Mouse (Mus musculus) embryonic facial prominence, embryonic 15.5 days (tissue): ENCODE measurements around the gene Olfr825. TPM values are rescaled to one million over a fixed set of nuclear protein-coding genes. Genes with fewer than 3 reads are reported as not detected.

Source experiments
- polyA plus RNA-seq: library from polyadenylated mRNA; unstranded; fragments of >200 nt; fragmentation: Nextera tagmentation; extraction: Ambion mirVana; gene quantifications from 2 replicates; pipeline ENCODE4 v1.2.1, GENCODE M21; 2015

Olfr825 gene
- polyA plus RNA-seq, 1 experiment from 2014 or later = 0.27 TPM

Other genes with a start within 250 kb of the Olfr825 start
- gene Olfr818, start 217.7 kb downstream of the Olfr825 start, polyA plus RNA-seq = not detected in 2 replicates
- gene Olfr819, start 199.5 kb downstream of the Olfr825 start, polyA plus RNA-seq = 0.04 TPM in 1 of 2 replicates, not detected in the other
- gene Olfr247, start 190.6 kb downstream of the Olfr825 start, polyA plus RNA-seq = 0.11 TPM in 1 of 2 replicates, not detected in the other
- gene Gm10310, start 181.7 kb downstream of the Olfr825 start, polyA plus RNA-seq = 0.09 TPM in 1 of 2 replicates, not detected in the other
- gene Olfr820, start 154.1 kb downstream of the Olfr825 start, polyA plus RNA-seq = 0.04 and 0.11 TPM in 2 replicates
- not detected in 2 replicates for gene Olfr821, start 136.4 kb downstream of the Olfr825 start, polyA plus RNA-seq
- gene Olfr822, start 95.6 kb downstream of the Olfr825 start, polyA plus RNA-seq = 0.23 TPM in 1 of 2 replicates, not detected in the other
- gene Olfr823, start 51.4 kb downstream of the Olfr825 start, polyA plus RNA-seq = not detected in 2 replicates
- not detected in 2 replicates for gene Olfr824, start 36.8 kb downstream of the Olfr825 start, polyA plus RNA-seq
- not detected in 2 replicates for gene Olfr826, start 17.4 kb upstream of the Olfr825 start, polyA plus RNA-seq
- 0.05 TPM in 1 of 2 replicates, not detected in the other for gene Olfr827, start 47.6 kb upstream of the Olfr825 start, polyA plus RNA-seq
- gene Neurod4, start 113.5 kb upstream of the Olfr825 start, polyA plus RNA-seq = 0.05 and 0.13 TPM in 2 replicates
- 2.5 and 3.2 TPM in 2 replicates for gene Tespa1, start 156.1 kb upstream of the Olfr825 start, polyA plus RNA-seq
- gene Vmn2r84, start 227.6 kb upstream of the Olfr825 start, polyA plus RNA-seq = 0.04 TPM in 1 of 2 replicates, not detected in the other